Mouse (Mus musculus) liver, postnatal 0 days (tissue): ENCODE measurements at regions not wholly inside any gene's neighbourhood (a gene's known extent, or its start where the extent isn't known, plus 50 kb on each side); places are given as distances from the start of the nearest gene placed in this dataset.

Experiments used
- ATAC-seq: fragments of 200-750 bp; cut with Nextera tagmentation; 2 replicates; pipeline ENCODE4 v1.8.0; 2017; ENCODE audit warnings: mild to moderate bottlenecking, moderate library complexity
- DNase-seq: peaks from one replicate; pipeline ENCODE4 v3.0.0-alpha.2; 2016
- H3K27ac ChIP-seq: fragments of 300-500 bp; sonication (generic); 2 replicates; pipeline ENCODE4 v1.5.1; 2014; ENCODE audit warnings: antibody characterized with exemption, moderate library complexity, mild to moderate bottlenecking, low read depth
- H3K27me3 ChIP-seq: fragments of 300-500 bp; sonication (generic); 2 replicates; pipeline ENCODE4 v1.6.1; 2014; ENCODE audit warnings: low read length, control low read depth, mixed read lengths; ENCODE audit not compliant: insufficient read depth
- H3K36me3 ChIP-seq: fragments of 300-500 bp; sonication (generic); replicated peaks from 2 replicates; pipeline ENCODE4 v1.6.1; 2014; ENCODE audit warnings: mild to moderate bottlenecking, control low read depth, low read length, moderate library complexity, mixed read lengths; ENCODE audit not compliant: insufficient read depth
- H3K4me1 ChIP-seq: fragments of 300-500 bp; sonication (generic); 2 replicates; pipeline ENCODE4 v1.6.1; 2014; ENCODE audit warnings: antibody characterized with exemption, mild to moderate bottlenecking, control low read depth; ENCODE audit not compliant: insufficient read depth
- H3K4me2 ChIP-seq: fragments of 300-500 bp; sonication (generic); 2 replicates; pipeline ENCODE4 v1.6.1; 2014; ENCODE audit warnings: low read depth, mild to moderate bottlenecking, low read length, moderate library complexity, mixed read lengths
- H3K4me3 ChIP-seq: fragments of 300-500 bp; sonication (generic); 2 replicates; pipeline ENCODE4 v1.5.1; 2014; ENCODE audit warnings: low read depth, low read length
- H3K9ac ChIP-seq: fragments of 300-500 bp; sonication (generic); replicated peaks from 2 replicates; pipeline ENCODE4 v1.6.1; 2014; ENCODE audit warnings: mild to moderate bottlenecking, moderate library complexity
- H3K9me3 ChIP-seq: fragments of 300-500 bp; sonication (generic); 2 replicates; pipeline ENCODE4 v1.6.1; 2016; ENCODE audit warnings: mild to moderate bottlenecking, control low read depth, low read length, mixed read lengths
- CTCF ChIP-seq: sonication (generic); IDR thresholded peaks from 2 replicates; pipeline ENCODE4 v1.5.1; 2016; ENCODE audit warnings: antibody characterized with exemption, low read depth
- EP300 ChIP-seq: IDR thresholded peaks from 2 replicates; pipeline ENCODE4 v1.6.1; 2016; ENCODE audit warnings: antibody characterized with exemption, low read depth, mild to moderate bottlenecking
- WGBS: fragments of 180-500 bp; shearing (Covaris S2); extraction: QIAGEN DNeasy Blood & Tissue Kit; methylation state at CpG from one replicate; pipeline ENCODE4 v1.1.7; 2014; ENCODE audit not compliant: insufficient replicate concordance; 5-methylcytosine and 5-hydroxymethylcytosine counted together

GRCm38 (mm10) chr1:189584831-189585230 is 103.1 kb downstream of the Cenpf start:
- Histone ChIP-seq H3K36me3 (no peaks in the 10 kb centered on the region), H3K27me3 (no peaks in the 10 kb centered on the region), H3K4me1 (no peaks in the 10 kb centered on the region), H3K4me2 (no peak overlapping the region), H3K27ac (no peak overlapping the region), H3K9ac (no peak overlapping the region), H3K9me3 (no peaks in the 10 kb centered on the region), H3K4me3 (no peak overlapping the region)
- no peak for TF ChIP-seq CTCF
- no peak for TF ChIP-seq EP300
- DNase-seq (no peak), ATAC-seq (no peak)
- 59% methylated on average over 3 of the region's 3 CpGs for WGBS

GRCm38 (mm10) chr1:189581427-189581826 is 106.5 kb downstream of the Cenpf start:
- WGBS = 80% methylated on average over 4 of the region's 4 CpGs

GRCm38 (mm10) chr1:189579358-189579757 is 108.5 kb downstream of the Cenpf start:
- Histone ChIP-seq H3K4me2 (no peak overlapping the region), H3K4me3 (no peak overlapping the region), H3K9me3 (no peaks in the 10 kb centered on the region), H3K4me1 (no peaks in the 10 kb centered on the region), H3K9ac (no peak overlapping the region), H3K36me3 (no peaks in the 10 kb centered on the region), H3K27ac (no peak overlapping the region), H3K27me3 (no peaks in the 10 kb centered on the region)
- ATAC-seq = no peak
- peak; percentile 34 for DNase-seq
- TF ChIP-seq CTCF (peak; percentile 71), EP300 (no peak)
- 61% methylated on average over 2 of the region's 2 CpGs for WGBS

More at GRCm38 (mm10) chr1:189581427-189581826, 106.5 kb downstream of the Cenpf start:
- ATAC-seq (no peak), DNase-seq (no peak)
- TF ChIP-seq CTCF (no peak), EP300 (no peak)
- no peaks in the 10 kb centered on the region for H3K36me3 ChIP-seq
- H3K27me3 ChIP-seq = no peaks in the 10 kb centered on the region
- H3K9me3 ChIP-seq = no peaks in the 10 kb centered on the region
- no peak overlapping the region for H3K4me2 ChIP-seq
- H3K4me1 ChIP-seq = no peaks in the 10 kb centered on the region
- H3K27ac ChIP-seq = no peak overlapping the region
- no peak overlapping the region for H3K9ac ChIP-seq
- H3K4me3 ChIP-seq = no peak overlapping the region

GRCm38 (mm10) chr1:189576311-189577002 is 111.4 kb downstream of the Cenpf start:
- H3K36me3 ChIP-seq = no peaks in the 10 kb centered on the region
- no peak overlapping the region for H3K9ac ChIP-seq
- no peak overlapping the region for H3K4me3 ChIP-seq
- no peaks in the 10 kb centered on the region for H3K4me1 ChIP-seq
- DNase-seq (no peak), ATAC-seq (no peak)
- 37% methylated on average over 11 of the region's 11 CpGs for WGBS
- TF ChIP-seq CTCF = no peak
- no peak for TF ChIP-seq EP300
- no peak overlapping the region for H3K27ac ChIP-seq
- no peak overlapping the region for H3K4me2 ChIP-seq
- no peaks in the 10 kb centered on the region for H3K9me3 ChIP-seq
- no peaks in the 10 kb centered on the region for H3K27me3 ChIP-seq

GRCm38 (mm10) chr1:189575525-189576240 is 112.2 kb downstream of the Cenpf start:
- WGBS = 69% methylated on average over 10 of the region's 10 CpGs
- no peak for DNase-seq
- H3K4me1 ChIP-seq = no peaks in the 10 kb centered on the region
- TF ChIP-seq EP300 (no peak), CTCF (no peak)
- no peaks in the 10 kb centered on the region for H3K36me3 ChIP-seq
- no peak overlapping the region for H3K9ac ChIP-seq
- ATAC-seq = no peak
- no peak overlapping the region for H3K4me3 ChIP-seq
- H3K4me2 ChIP-seq = no peak overlapping the region
- H3K9me3 ChIP-seq = no peaks in the 10 kb centered on the region
- H3K27ac ChIP-seq = no peak overlapping the region
- no peaks in the 10 kb centered on the region for H3K27me3 ChIP-seq

GRCm38 (mm10) chr1:189566491-189566890 is 121.4 kb downstream of the Cenpf start:
- WGBS = 38% methylated on average over 7 of the region's 7 CpGs
- TF ChIP-seq CTCF = no peak
- TF ChIP-seq EP300 = no peak
- Histone ChIP-seq H3K4me1 (no peaks in the 10 kb centered on the region), H3K4me3 (no peak overlapping the region), H3K27me3 (no peaks in the 10 kb centered on the region), H3K9me3 (no peaks in the 10 kb centered on the region), H3K4me2 (no peak overlapping the region), H3K27ac (no peak overlapping the region), H3K36me3 (no peaks in the 10 kb centered on the region), H3K9ac (no peak overlapping the region)
- no peak for DNase-seq
- ATAC-seq = no peak
